Mouse (Mus musculus): ENCODE data around the gene Arhgef33. TPM values are rescaled to one million over a fixed set of nuclear protein-coding genes. Genes with fewer than 3 reads are reported as not detected.
"Not testable (repeated sequence)": the region's sequence is repeated elsewhere in the genome, so short reads cannot be mapped to it uniquely, and the experiment has no call there.

Arhgef33 gene
- polyA plus RNA-seq (2017; shearing (Covaris generic)): under 1 TPM in 1 of 3 experiments, not detected in 2; 0.95 TPM

DNA sequence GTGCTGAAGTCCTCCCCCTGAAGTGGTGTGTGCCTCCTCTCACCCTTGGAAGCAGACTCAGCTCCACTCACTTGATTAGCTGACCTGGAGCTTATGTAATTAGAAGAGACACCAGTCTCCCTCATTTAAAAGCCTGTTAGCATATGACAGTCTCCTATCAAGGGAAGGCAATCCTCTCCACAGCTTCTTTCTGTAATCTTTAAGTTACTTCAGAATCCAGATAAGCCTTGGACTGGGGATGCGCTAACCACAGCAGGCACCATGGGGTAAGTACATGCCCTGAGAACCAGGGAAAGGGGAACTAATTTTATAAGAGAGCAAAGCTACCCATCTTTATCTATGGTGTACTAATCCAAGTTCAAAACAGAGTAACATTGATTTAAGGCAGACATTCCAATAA lies at the start of gene Arhgef33:
Gene Arhgef33, plus strand, starts transcription at position 157 of the 400 bp plus-strand sequence.
- no peak for ATAC-seq

DNA sequence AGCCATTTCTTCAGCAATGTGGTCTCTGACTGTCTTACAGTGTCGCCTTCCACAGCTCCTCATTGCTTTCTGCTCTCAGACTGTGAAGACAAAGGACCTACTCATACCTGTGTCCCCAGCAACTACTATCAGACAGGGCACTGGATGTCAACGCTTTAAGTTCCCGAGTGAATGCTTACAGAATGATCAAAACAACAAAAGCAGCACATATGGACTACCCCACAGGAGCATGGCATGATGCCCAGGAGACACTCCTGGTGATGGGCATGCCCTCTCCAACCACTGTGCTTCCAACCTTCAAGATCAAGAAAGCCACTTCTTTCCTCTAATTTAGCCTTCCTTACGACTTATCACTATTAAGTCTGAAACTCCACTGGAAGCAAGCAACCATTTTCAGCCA lies 40.1 kb upstream of the Arhgef33 start:
- no peak for ATAC-seq

DNA sequence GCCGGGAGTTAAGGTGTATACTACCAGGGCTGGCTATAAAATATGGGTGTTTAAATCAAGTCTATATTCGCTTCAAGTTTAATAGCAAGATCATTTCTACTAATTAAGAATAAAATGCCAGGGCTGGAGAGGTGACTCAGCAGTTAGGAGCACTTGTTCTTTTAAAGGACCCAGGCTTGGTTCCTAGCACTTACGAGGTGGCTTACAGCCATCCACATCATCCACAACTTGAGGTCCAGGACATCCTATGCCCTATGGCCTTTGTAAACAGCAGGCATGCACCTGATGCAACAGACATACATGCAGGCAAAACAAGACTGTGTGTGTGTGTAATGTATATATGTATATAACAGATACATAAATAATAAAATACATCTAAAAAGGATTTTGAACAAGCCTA lies 39.1 kb upstream of the Arhgef33 start:
- ATAC-seq: no peak

DNA sequence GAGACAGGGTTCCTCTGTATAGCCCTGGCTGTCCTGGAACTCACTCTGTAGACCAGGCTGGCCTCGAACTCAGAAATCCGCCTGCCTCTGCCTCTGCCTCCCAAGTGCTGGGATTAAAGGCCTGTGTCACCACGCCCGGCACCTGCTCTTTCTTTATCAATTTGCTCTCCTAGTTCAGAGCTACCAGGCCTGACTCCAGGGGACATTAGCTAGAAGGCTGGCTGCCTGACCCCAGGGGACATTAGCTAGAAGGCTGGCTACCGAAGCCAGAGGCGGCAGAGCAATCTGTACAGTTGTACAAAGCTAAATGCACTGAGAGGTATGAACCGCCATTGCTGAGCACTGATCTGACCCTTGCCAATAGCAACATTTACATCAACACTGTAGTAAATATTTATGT lies 36.6 kb upstream of the Arhgef33 start:
- ATAC-seq: not testable (repeated sequence)

DNA sequence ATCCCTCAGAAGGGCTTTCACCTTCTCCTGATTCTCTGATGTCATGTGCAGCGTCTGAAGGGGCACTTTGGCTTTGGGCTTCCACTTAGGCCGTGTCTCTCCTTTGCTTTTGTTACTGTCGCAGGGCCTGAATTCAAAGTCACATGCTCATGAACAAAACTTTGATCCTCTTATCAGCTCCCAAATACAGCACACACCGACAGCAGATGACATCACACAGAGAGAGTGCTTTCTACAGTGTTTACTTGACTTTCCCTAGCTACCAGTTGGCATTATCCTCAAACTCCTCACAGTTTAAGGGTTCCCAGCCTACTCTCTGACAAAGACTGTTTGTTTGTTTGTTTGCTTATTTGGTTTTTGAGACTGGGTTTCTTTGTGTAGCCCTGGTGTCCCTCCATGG lies 29.0 kb upstream of the Arhgef33 start:
- no peak for ATAC-seq

DNA sequence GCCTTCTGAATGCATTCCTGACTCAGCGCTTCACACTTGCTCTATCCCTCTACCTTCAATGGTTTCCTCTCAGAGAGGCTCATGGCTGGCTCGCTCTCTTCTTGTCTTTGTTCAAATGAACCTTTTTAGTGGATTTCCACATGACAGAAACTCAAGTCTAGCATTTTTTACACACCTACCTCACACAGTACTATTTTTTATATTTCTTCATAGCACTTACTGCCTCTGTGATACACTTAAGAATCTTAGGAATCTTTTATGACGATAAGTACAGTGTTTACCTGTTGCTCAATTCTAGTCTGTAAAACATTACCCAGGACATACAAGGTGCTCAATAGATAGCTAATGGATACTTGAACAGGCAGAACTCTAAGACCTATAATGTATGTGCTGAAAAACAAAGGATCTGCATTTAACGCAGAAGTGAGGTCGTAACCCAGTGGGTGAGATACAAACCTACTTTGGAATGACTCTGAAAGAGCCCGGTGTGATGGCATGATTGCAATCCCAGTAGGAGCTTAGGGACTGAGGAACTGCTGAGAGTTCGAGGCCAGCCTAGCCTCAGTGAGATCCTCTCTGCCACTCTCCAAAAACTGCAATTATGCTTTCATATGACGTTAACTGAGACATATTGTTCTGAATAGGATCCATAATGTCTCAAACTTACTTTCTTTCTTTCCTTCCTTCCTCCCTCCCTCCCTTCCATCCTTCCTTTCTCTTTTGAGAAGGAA lies 27.7 kb upstream of the Arhgef33 start:
- no peak for ATAC-seq

DNA sequence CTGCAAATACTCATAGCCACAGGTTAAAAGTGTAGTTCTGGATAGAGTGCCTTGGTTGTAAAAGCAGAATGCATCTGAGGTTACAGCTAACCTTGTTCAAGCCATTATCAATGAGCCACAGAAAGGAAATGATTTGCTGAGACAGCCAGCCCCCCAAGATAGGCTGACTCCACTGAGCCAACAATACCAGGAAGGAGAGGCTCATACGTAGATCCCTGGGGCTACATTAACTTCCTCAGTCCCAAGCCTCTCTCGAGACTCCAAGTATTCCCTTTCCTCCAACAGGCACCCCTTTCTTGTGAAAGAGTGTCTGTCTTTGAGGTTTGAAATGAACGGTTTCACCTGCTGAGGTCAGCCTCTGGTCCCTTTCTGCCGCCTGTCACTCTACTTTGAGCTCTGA lies 22.8 kb upstream of the Arhgef33 start:
- no peak for ATAC-seq

DNA sequence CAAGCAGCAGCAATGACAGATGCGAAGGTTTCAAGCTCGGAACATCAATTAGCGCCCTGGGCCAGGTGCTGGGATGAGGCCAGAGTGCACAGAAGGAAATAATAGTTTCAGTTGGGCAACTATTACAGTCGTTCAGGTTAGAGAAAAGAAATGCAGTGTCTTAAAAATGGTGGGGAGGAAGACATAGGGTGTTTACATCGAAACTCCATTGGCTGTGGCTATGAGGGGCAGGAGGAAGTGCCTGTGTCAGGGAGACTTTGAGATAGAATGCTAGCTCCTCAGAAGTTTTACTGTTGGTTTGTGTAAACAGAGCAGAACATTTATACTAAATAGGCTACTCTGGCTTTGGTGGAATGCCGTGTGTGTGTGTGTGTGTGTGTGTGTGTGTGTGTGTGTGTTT lies 19.2 kb upstream of the Arhgef33 start:
- ATAC-seq: no peak

DNA sequence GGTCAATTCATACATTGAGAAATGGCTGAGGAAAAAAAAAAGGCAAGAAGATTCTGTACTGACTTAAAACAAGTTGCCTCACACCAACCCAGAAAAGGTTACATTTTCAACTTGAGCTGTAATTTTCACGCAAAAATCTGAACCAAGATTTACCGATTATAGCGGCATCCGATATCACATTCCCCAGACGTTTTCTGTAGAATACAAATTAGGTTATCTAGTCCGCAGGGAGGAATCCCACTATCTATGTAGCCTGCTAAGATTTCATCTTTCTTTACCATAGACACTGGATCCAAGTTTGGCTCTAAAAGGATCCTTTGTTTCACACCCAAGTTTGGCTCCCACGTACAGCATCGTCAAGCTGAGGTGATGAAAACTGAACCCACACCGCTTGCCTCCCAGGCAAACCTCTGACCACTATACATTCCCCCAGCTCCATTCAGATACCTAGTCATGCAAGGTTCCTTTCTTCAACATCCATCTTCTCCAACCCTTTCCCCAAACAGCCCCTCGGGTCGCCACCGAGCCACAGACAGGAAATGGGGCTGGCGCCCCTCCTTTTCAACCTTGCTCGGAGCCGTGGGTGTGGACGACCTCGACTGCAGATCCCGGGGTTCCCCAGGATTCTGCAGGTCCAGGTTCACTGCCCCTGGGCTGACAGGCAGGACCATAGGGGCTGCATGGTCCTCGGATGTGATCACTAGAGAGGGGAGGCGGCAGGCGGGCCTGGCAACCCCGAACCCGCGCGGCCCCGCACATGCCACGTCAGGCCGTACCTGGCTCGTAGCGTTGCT lies 17.7 kb upstream of the Arhgef33 start:
- ATAC-seq: peak; percentile 64

DNA sequence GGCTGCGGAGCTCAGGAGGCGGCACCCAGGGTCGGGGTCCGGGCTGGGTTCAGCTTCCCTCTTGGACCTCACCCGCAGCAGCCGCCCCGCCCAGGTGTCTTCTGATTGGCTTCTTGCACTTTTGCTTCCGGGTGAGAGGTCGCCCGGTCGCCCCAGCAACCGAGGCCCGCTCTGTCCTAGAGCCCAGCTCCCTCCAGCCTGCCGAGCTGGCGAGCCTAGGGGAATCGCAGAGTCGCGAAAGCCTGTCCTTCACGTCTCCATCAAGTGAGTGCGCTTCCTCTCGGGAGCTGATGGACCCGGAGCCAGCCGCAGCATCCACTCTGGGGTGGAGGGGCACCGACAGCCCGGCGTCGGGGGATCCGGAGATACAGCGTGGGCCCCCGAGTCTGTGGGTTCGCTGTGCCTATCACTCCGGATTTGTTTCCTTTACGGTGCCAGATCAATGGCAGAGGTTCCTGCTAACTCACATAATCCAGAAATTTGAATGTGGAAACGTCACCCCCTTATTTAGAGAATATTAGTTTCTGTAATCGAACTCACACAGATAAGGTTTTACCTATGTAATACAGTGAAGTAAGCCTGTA lies 17.0 kb upstream of the Arhgef33 start, which contains the start of the genes Morn2 and Dhx57:
Gene Morn2, plus strand, starts transcription at position 130 of the 584 bp plus-strand sequence.
Gene Dhx57, minus strand, starts transcription at position 403 of the 584 bp plus-strand sequence.
- ATAC-seq: peak; percentile 93

DNA sequence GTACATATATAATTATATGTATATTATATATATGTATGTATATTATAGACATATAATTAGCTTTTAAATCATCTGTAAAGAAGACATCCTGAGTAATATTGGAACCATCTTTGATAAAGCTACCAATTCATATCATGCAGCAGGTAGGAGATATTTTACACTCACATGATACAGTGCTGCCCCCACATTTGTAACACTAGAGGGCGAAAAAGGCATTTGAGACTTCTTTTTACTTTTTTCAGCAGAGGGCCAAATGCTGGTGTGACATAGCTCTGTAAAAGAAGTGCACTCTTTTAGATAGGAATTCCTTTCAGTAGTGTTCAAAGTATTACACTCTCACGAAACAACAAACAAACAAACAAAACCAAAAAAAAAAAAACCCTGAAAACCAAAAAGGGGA lies 16.1 kb upstream of the Arhgef33 start:
- ATAC-seq: peak; percentile 10

DNA sequence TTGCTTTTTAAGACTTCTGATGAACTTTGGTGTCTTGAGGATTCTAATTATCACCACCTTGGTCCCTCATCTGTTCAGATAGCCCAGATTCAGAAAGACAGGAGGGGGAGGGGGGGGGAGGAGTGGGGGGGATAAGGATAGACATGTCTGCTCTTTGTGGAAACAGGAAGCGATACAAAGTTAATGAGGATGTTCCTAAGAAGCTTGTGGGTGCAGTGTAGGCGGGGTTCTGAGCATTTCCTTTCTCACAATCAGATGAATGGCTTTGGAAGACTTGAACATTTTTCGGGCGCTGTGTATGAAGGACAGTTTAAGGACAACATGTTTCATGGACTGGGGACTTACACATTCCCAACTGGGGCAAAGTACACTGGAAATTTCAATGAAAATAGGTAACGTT lies 11.9 kb upstream of the Arhgef33 start:
- ATAC-seq: no peak

DNA sequence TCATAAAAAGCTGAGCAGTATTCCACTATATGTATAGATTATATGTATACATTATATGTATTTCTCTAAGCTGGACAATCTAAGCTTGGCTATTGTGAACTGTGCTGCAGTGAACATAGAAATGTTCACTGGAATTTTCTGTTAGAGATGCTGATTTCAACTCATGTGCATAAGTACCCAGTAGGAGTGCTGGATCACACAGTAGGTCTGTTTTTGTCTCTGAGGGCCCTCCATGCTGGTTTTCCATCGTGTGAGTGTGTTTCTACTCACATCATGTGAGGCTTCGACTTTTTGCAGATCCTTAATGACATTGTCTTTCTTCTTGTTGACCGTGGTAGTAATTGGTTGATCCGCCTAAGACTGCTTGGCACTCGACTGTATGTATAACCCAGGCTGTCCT lies 8.4 kb upstream of the Arhgef33 start:
- no peak for ATAC-seq

DNA sequence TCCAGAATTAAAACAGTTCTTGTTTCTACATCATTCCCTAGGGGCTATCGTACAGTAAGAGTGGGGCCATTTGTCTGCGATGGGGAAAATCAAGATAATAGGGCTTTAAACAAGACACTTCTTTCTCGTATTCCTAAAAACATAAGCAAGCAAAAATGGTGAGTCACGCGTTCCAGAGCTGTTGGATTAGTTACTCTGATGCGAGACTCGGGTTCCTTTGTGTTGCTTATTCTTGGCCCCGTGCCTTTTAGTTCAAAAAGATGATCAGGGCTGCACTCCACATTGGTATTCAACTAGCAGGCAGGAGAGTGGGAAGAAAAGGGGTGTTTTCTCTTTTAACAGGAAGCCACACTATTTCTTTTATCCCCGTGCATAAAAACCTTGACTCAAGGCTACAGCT lies 4.6 kb downstream of the Arhgef33 start:
- no peak for ATAC-seq

DNA sequence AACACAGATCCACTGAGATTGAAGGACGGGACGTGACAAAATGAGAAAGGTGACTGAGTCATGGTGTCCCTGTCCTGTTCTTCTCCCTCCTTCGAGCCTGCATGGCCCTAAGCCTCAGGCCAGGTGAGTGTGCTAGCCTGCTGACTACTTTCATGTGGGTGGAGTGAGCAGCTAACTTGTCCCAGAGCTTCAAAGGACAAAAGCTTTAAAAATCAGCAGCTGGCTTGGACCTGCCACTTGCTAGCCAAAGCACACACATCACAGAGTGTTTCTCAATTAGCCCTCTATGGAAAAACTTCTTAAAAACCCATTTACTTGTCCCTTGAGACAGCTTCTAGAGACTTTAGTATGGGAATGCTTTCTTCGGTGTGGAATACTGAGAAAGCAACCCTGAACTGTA lies 5.2 kb downstream of the Arhgef33 start:
- ATAC-seq: no peak

DNA sequence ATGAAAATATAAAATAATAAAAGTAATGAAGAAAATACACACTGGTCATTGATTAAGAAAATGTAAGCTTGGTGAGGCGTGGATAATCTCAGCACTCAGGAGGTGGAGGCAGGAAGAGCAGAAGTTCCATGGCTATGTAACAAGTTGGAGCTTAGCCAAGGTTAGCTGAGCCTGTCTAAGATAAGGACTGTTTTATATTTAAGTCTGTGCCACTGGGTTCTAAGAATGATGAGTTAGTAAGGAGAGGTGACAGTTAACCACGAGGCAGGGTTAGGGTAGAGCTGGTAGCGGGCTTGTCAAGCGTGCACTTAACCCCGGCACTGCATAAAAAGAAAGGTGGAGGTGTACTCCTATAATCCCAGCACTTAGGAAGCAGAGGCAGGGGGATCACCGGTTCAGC lies 15.0 kb downstream of the Arhgef33 start:
- ATAC-seq: no peak

DNA sequence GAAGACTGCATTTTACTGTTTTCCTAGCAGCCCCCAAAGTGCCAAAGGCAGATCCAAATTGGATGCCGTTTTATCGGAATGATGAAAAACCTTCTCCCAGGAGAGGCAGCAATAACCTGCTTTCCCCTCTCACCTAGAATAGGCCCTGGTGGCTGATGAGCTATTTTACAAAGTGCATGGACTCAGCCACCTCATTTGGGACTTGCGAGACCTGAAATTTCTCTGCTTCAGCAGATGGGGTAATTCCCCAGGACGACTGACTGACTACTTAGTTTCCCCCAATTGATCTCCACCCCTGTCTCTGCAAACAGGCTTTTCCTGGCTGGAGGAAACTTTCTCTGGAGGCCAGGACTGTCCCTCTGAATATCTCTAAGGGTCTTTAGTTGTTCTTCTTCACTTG lies 15.8 kb downstream of the Arhgef33 start:
- peak; percentile 30 for ATAC-seq

DNA sequence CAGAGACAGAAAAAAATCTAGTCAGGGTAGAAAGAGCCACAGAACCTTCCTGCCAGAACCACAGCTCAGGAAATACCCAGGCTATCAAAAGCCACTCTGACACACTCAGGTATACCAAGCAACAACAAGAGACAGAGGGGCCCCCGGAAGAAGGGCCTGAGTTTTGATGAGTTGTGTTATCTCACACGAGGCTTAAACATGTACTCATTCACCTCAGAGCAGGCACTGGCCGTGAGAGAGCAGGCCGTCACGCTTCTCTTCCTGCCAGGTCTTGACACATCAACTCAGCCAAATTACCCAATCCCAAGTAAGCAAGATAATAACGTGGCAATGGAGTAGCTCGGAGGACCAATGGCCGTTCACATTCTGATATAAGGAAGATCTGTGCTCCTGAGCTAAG lies 16.5 kb downstream of the Arhgef33 start:
- ATAC-seq: peak; percentile 96

DNA sequence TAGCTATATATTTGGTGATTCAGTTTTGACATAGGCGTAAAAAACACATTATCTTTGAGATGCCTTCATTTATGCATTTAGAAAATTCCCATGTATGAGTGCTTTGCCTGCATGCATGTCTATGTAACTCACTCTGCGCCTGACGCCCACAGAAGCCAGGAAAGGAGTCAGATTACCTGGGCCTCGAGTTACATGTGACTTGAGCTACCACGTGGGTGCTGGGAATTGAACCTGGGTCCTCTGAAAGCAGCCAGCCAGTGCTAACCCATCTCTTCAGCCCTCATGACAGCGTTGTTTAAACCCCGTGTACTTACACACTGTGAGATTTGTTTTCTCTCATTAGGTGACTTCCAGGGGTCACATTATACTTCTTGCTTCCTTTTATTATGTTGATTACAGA lies 17.3 kb downstream of the Arhgef33 start:
- ATAC-seq: no peak

DNA sequence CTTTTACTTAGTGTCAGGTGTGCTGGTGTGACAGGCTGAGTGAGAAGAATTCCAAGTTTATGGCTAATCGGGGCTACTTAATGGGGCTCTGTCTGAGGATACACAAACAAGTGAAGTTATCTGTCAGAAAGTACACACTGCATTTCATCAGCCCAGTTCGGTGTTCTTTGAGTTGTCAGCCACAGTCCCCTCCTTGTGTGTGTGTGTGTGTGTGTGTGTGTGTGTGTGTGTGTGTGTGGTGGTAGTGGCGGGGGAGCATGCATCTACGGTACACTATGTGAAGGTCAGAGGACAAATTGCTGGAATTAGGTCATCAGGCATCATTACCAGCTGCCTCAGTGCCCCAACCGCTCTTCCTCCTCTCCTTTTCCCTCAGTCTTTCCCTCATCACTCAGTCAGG lies 18.2 kb downstream of the Arhgef33 start:
- no peak for ATAC-seq

DNA sequence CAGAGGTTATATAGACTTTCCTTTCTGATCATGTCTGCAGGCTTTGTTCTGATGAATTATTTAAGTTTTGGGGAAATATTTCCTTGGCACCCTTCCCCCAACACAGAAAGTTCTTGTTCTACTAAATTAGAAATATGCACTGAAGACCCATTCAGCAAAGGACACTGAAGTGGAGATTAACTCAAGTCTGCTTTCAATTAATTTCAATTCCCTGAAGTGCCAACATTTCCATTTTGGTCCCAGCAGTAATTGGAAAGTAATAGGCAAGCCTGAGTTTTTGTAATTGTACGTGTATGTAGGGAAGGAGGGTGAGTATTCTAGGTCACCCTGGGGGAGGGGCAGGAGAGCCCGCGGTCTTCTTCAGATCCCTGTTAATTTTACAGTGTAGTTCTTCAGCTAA lies 19.2 kb downstream of the Arhgef33 start:
- ATAC-seq: no peak

DNA sequence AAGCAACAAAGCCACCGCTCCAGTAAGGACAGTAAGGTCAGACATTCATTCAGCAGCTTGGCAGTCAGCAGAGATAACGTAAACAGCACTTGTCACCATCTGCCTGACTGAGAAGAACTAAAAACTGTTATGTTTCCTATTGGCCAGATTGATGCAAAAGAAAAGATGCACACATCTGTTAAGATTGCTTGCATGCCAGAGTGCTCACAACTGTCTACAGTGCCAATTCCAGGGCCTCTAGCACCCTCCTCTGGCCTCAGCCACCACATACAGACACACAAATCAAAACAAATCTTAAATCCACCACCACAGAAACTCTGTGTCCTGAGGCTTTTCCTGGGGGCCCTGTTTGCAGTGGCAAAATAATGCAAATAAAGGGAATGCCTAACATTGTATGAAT lies 25.2 kb downstream of the Arhgef33 start:
- peak; percentile 41 for ATAC-seq

DNA sequence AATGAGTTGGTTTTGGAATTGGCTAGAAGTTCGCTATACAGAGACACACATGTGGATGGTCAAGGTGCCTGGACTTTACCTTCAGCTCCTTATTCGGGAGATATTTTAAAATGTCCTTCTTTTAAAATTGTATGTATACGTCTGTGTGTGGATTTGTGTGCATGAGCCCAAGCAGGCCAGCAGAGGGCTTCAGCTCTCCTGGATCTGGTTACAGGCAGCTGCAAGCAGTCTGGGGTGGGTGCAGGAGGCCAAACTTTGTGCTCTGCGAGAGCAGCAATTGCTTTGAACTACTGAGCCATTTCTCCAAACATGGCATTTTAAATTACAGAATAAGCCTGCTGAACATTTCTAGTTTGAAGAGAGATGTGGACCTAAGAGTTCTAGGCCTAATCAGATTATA lies 38.1 kb downstream of the Arhgef33 start:
- no peak for ATAC-seq

Measured in inflammation-experienced regulatory T-cells, adult 6 months (primary cell).